Mouse (Mus musculus) left cerebral cortex, adult 2 months (tissue): Measurements from ENCODE around the gene Guca1a. TPM values are rescaled to one million over a fixed set of nuclear protein-coding genes. Genes with fewer than 3 reads are reported as not detected.
A peak's percentile ranks its signal among the peaks of the same experiment; 100 is the strongest.

Experiments
- DNase-seq, 2 experiments: peaks; one replicate each; pipeline ENCODE4 v3.0.0; 2021 to 2022; ENCODE audit warnings: low spot score in 2 of 2, mixed read lengths in 1 of 2; ENCODE audit errors: extremely low spot score in 1 of 2
- H3K27ac ChIP-seq: fragments of 200-600 bp; 2 replicates; pipeline ENCODE4 v1.8.1; 2022
- H3K4me3 ChIP-seq: fragments of 200-600 bp; 2 replicates; pipeline ENCODE4 v1.8.1; 2022
- CTCF ChIP-seq: fragments of 200-600 bp; IDR thresholded peaks from 2 replicates; pipeline ENCODE4 v1.8.1; 2022; ENCODE audit warnings: antibody characterized with exemption, mild to moderate bottlenecking, moderate library complexity
- intact Hi-C: fragments of 180-260 bp; cut with DNase I; formaldehyde crosslinking; loops from one replicate; pipeline ENCODE4 v1.15.1; 2025
- total RNA-seq, 2 experiments: library from RNA; stranded (reverse); gene quantifications; 2 replicates each; pipeline ENCODE4 v1.2.3; 2021

The Guca1a gene
- total RNA-seq, 2 experiments from 2014 or later = not detected

GRCm38 (mm10) chr17:47407717-47408557, 7.6 kb upstream of the Guca1a start:
- DNase-seq = no peak
- Histone ChIP-seq H3K27ac (no peak overlapping the region), H3K4me3 (no peak overlapping the region)
- intact Hi-C loops = loop anchor here (5.0 kb wide), 1 partner anchor 74 kb away; no protein-coding TSS in a partner anchor
- TF ChIP-seq CTCF = no peak

- intact Hi-C loops = no loop called here
- Histone ChIP-seq H3K4me3 (no peak overlapping the region), H3K27ac (no peak overlapping the region)
- TF ChIP-seq CTCF = no peak
- DNase-seq = no peak
These were observed 1.3 kb downstream of the Guca1a start for GRCm38 (mm10) chr17:47399091-47399490.

- peak overlapping the region; percentile 21; the same call in 1 of the 2 replicates for H3K4me3 ChIP-seq
- TF ChIP-seq CTCF = no peak
- no peak for DNase-seq
- intact Hi-C loops = no loop called here
- no peak overlapping the region for H3K27ac ChIP-seq
These were observed 4.9 kb downstream of the Guca1a start for GRCm38 (mm10) chr17:47395376-47395913.

- intact Hi-C loops = no loop called here
- H3K27ac ChIP-seq = no peak overlapping the region
- no peak for TF ChIP-seq CTCF
- no peak for DNase-seq
- no peak overlapping the region for H3K4me3 ChIP-seq
These were observed 6.0 kb downstream of the Guca1a start for GRCm38 (mm10) chr17:47394223-47394869.

- peak; percentile 74 for TF ChIP-seq CTCF
- Histone ChIP-seq H3K27ac (no peak overlapping the region), H3K4me3 (no peak overlapping the region)
- DNase-seq = no peak
- intact Hi-C loops = loop anchor here (5.0 kb wide), 1 partner anchor 96 kb away; no protein-coding TSS in a partner anchor
These were observed 13.7 kb downstream of the Guca1a start for GRCm38 (mm10) chr17:47386649-47387048.

GRCm38 (mm10) chr17:47385145-47385544, 15.2 kb downstream of the Guca1a start, which contains the start of gene Guca1b:
Gene Guca1b (plus strand): TSS chr17:47385393.
- no peak for DNase-seq
- intact Hi-C loops = loop anchor here (5.0 kb wide), 1 partner anchor 97 kb away; no protein-coding TSS in a partner anchor
- H3K27ac ChIP-seq = no peak within 1 kb of the TSS
- TF ChIP-seq CTCF = no peak
- H3K4me3 ChIP-seq = no peak within 1 kb of the TSS

- intact Hi-C loops = no loop called here
- no peak for DNase-seq
- H3K27ac ChIP-seq = no peak overlapping the region
- no peak overlapping the region for H3K4me3 ChIP-seq
- TF ChIP-seq CTCF = peak; percentile 14
These were observed 16.3 kb downstream of the Guca1a start for GRCm38 (mm10) chr17:47384064-47384463.

GRCm38 (mm10) chr17:47383266-47383665, 17.1 kb downstream of the Guca1a start:
- intact Hi-C loops = no loop called here
- H3K27ac ChIP-seq = no peak overlapping the region
- TF ChIP-seq CTCF = no peak
- no peak overlapping the region for H3K4me3 ChIP-seq
- DNase-seq = no peak

- no peak overlapping the region for H3K4me3 ChIP-seq
- intact Hi-C loops = no loop called here
- TF ChIP-seq CTCF = no peak
- H3K27ac ChIP-seq = no peak overlapping the region
- DNase-seq = no peak
These were observed 18.5 kb downstream of the Guca1a start for GRCm38 (mm10) chr17:47381917-47382316.

GRCm38 (mm10) chr17:47378133-47378532, 22.3 kb downstream of the Guca1a start:
- TF ChIP-seq CTCF = no peak
- no peak for DNase-seq
- Histone ChIP-seq H3K4me3 (no peak overlapping the region), H3K27ac (no peak overlapping the region)
- intact Hi-C loops = no loop called here

- Histone ChIP-seq H3K4me3 (no peak overlapping the region), H3K27ac (no peak overlapping the region)
- no peak for DNase-seq
- no peak for TF ChIP-seq CTCF
- intact Hi-C loops = no loop called here
These were observed 23.6 kb downstream of the Guca1a start for GRCm38 (mm10) chr17:47376779-47377280.

GRCm38 (mm10) chr17:47373991-47374390, 26.4 kb downstream of the Guca1a start:
- intact Hi-C loops = no loop called here
- H3K4me3 ChIP-seq = no peak overlapping the region
- TF ChIP-seq CTCF = no peak

More at GRCm38 (mm10) chr17:47373991-47374390, 26.4 kb downstream of the Guca1a start:
- DNase-seq = no peak
- H3K27ac ChIP-seq = no peak overlapping the region
